Mouse (Mus musculus) spleen, adult 12 weeks (tissue): ENCODE measurements around the gene Aars2.

Experiments used
- DNase-seq: peaks from one replicate; pipeline ENCODE4 v3.0.0; 2022; ENCODE audit warnings: low spot score

Aars2 gene

DNA sequence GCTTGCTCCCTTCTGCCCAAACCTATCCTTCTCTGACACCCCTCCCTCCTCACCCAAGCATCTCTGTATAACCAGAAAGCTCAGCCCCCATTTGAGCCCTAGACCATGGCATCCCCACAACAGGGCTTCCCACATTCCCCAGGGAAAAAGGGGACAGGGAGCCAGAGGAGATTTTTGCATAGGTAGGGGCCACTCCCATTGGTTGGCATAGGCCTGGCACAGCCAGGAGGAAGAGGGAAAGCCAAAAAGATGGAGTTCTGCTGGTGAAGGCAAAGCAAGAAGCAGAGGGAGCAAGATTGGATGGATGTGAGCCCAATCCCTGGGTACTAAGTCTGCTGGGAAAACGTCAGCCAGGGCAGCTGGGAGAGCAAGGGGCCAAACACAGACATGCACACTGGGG, 36.5 kb downstream of the Aars2 start:
- no peak for DNase-seq

DNA sequence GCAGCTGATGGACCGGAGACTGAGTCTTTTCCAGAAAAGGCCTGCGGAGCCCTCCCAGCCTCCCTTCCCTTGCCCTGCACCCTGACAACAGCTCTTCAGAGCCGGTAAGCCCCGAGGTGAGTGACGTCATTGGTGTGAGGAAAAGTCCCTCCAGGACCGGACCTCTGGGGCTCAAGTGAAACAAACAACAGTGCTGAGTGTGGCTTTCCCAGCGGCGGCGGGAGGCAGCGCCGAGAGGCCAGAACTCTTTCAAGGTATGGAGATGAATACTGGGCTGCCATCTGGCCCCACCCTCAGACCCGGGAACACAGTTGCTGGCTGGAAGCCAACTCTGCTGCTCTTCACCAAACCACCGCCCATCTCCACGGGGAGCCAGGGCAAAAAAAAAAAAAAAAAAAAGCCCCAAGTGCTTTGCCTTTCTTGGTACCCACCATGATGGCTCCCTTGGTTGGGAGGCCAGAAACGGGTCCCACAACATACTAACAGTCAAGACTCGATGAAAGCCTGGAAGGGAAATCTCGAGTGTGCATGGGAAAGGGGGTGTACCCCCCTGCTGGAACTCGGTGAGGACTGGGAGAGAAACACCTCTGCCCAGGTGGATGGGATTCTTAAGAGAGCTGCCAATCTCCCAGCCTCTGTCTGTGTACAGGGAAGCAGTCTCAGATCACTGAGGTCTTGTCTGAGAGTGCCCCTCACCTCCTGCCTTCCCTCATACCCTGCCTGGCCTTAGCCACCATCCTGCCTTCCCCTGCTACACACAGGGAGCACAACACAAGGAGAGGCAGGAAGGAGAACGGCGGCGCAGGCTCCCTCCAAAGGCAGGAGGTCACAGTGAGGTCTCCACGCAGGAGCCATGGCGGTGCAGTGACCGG, 37.6 kb downstream of the Aars2 start:
- no peak for DNase-seq

- DNase-seq, result no peak
These were observed 38.2 kb downstream of the Aars2 start for GRCm38 (mm10) chr17:45544873-45545277.

GRCm38 (mm10) chr17:45545278-45545961, 38.8 kb downstream of the Aars2 start:
- no peak for DNase-seq

DNA sequence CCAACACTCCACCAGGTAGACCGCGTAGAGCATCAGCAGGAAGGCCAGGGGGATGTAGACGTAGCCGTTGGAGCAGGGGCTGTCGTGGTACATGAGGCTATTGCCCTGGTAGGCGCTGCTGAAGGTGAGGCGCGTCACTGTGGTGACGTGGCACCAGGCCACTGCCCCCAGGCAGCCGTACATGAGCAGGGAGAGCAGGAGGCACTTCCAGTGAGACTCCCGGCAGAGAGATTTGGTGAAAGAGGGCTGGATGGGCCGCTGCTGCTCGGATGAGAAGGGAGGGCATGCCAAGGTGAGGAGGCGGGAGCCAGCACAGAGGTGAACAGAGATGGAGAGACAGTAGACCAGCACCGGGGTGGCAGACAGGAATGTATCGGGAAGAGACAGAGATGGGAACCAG, 40.3 kb downstream of the Aars2 start:
- DNase-seq, result no peak

DNA sequence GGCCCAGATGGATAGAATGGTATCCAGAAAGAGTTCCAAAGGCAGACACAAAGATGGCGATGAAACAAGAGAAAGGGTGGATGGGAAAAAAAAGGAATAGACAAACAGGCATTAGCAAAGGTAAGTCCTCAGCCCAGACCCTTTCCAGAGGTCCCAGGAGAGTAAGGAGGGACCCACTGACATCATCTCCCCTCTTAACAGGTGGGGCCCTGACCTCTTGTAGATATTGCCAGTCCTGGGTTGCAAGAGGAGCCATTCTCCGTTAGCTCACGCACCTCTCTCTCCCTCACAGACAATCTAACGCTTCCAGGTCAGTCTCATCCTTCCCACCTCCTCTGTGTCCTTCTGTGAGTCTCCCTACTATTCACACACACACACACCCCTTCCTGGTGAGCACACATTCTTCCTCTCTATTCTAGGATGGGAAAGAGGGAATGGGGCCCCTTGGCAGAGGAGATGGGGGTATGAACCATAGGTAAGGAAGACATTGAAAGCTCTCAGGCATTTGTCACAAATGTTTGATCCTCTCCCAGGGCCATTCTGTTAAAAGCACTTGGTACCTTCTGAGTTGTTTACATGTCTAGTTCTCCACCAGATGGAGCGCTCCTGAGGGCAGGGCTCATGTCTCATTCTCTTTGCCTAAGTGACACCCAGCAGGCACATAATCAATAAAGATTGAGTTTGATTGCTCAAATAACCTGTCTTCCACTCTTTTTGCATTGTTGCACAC, 41.0 kb downstream of the Aars2 start:
- no peak for DNase-seq

DNA sequence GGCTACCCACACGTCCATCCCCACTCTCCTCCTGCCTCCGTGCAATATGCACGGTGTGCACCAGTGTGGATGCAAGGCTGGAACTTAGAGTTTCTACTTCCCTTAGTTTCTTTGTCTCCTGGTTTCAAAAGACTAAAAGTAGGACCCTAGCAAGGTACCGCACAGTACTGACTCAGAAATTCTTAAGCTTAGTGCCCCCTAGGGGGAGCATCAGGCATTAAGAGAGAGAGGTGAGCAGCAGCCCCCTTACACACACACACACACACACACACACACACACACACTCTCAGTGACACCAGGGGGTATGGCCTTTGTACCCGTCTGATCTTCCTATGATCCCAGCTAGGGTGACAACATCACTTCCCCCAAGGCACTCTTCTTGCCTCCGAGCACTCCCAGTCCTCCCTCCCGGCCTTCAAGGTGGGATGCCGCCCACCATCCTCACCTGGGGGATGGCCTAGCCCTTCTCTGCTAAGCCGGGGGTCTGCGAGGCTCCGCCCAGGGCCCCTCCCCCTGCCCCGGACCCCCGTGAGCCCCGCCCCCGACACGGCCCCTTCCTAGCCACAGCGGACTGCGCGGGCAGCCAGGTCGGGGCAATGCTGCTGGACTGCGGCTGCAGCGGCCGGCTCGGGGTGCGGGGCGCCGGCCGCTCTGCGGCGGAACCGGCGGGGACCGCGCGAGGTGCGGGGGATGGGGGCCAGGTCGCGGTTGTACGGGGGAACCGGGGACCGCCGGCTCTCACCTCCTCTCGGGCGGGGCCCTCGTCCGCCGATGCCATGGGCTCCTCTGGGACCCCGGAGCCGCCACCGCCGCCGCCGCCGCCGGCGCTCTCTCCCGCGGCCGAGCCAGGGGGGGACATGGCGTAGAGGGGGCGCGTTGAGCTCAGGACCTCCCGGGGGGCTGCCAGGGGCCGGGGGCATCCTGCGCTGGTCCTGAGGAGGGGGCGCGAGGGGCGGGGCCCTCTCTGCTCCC, 42.2 kb downstream of the Aars2 start:
- no peak for DNase-seq

GRCm38 (mm10) chr17:45549617-45550181, 43.1 kb downstream of the Aars2 start, which contains the start of gene Tmem151b:
Tmem151b (minus strand) TSS chr17:45549677.
- no peak for DNase-seq

- DNase-seq, result no peak
These were observed 43.6 kb downstream of the Aars2 start for GRCm38 (mm10) chr17:45550253-45550652.

DNA sequence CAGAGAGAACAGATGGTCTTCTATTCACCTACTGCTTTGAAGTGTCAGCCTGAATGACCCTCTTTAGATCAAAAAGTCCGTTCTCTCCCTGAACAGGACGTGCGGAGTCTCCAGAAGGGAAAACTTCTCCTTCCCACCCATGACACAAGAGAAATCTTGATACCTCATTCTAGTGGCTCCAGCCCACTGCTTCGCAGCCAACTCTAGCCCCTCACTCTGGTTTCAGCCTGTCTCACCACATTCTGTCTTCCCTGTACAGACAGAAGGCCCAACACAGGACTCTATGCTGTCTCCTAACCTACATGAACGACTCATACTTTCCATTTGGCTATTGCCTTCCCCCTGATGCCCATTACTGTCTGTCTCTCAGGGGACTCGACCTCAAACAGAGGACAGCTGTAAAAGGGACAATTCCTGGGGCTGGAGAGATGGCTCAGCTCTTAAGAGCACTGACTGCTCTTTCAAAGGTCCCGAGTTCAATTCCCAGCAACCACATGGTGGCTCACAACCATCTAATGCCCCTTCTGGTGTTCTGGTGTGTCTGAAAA, 44.7 kb downstream of the Aars2 start:
- DNase-seq, result no peak

- peak; percentile 67 for DNase-seq
These were observed 45.3 kb downstream of the Aars2 start for GRCm38 (mm10) chr17:45551816-45552451.

GRCm38 (mm10) chr17:45553065-45553464, 46.4 kb downstream of the Aars2 start:
- no peak for DNase-seq

- DNase-seq, result no peak
These were observed 47.8 kb downstream of the Aars2 start for GRCm38 (mm10) chr17:45554420-45554819.

- DNase-seq, result peak; percentile 91
These were observed 48.9 kb downstream of the Aars2 start, which contains the start of gene Nfkbie for GRCm38 (mm10) chr17:45555452-45556106. Nfkbie (plus strand) TSS chr17:45555703.

DNA sequence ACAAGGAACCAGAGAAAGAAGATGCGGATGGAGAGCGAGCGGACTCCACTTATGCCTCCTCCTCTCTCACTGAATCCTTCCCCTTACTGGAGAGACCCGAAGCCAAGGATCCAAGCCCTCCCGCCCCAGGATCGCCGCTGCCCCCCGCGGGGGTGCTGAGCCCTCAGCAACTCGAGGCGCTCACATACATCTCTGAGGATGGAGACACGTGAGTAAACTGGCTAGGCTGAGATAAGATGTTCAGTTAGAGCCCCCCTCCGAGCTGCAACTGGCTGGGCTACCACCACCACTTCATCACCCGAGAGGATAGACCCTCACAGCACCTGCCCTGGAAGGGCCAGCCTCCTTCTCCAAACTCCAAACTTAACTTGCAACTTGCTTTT, 49.5 kb downstream of the Aars2 start:
- no peak for DNase-seq

GRCm38 (mm10) chr17:45556514-45557245, 50.0 kb downstream of the Aars2 start:
- no peak for DNase-seq

DNA sequence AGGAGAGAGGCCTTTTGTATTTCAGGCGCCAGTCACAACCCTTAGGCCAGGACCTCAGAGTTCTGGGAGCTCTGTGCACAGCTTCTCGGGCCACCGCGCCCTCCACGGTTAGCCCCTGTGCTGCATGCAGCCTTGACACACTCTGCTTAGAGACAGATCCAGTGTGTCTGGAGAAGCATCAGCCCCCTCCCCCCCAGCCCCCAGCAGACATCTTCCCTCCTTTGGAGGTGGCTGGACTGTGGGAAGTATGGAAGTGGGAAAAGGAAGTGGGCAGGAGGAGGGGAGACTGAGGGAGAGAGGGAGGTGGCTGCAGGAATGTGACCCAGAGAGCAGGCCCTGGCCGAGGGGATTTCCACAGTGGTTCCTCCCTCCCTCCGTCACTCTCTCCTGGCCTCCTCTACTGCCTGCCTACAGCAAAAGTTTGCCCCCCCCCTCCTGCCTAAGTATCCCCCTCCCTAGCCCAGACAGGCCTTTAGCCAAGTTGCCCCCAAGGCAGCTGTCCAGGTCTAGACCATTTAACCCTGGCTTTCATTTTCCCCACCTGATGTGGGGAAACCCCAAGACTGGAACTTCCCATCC, 50.7 kb downstream of the Aars2 start:
- DNase-seq, result no peak

GRCm38 (mm10) chr17:45557998-45558862, 51.6 kb downstream of the Aars2 start:
- no peak for DNase-seq
